Mouse (Mus musculus): ENCODE results near the gene Schip1.

The Schip1 gene

GRCm38 (mm10) chr3:68565675-68566055, 501.1 kb downstream of the Schip1 start:
- DNase-seq: no peak

- DNase-seq: no peak
These were observed 503.0 kb downstream of the Schip1 start for GRCm38 (mm10) chr3:68567581-68567980.

DNA sequence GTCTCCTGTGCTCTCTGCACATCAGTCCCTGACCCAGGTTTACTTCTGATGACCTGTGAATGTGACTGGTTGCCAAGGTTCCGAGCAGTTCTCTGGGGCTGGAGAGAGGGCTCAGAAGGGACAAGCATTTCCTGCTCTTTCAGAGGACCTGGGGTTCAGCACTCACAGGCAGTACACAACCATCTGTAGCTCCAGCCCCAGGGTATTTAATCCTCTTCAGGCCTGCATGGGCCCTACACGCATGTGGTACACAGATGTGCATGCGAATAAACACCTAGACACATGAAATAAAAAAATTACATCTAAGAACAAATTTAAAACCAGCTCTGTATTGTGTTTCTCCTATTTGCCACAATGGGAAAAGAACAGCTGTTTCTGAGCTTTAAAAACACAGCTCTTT, 503.5 kb downstream of the Schip1 start:
- DNase-seq: no peak

DNA sequence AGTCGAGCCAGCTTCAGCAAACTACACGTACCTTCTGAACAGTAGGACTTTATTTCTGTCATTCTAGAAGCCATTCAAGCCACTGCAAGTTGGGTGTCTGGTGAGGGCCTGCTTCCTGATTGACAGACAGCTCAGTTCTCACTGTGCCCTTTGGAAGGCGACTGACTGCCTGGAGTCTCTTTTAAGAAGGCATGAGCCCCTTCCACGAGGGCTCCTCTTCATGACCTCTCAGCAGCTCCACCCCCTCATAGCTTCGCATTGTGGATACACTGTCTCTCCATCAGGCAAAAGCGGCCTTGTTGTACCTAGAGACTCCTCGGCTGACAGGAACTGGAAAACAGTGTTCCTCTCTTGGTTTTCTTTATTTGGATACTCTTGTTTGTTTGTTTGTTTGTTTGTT, 504.1 kb downstream of the Schip1 start:
- DNase-seq: no peak

DNA sequence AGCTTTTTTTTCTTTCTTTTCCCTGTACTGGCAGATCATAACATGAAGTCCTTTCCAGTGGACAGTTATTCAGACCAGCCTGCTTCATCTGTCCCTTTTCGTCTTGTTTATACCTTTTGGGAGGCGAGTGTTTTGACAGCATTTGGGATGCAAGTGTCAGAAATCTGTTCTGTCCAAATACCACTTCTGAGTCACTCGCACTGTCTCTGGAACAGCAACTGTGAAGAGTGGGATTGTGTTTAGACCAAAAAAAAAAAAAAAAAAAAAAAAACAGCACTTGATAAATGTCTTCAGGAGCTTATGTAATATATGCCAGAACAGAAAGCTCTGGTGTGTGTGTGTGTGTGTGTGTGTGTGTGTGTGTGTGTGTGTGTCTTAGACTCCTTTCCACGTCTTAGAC, 505.7 kb downstream of the Schip1 start:
- DNase-seq: no peak

DNA sequence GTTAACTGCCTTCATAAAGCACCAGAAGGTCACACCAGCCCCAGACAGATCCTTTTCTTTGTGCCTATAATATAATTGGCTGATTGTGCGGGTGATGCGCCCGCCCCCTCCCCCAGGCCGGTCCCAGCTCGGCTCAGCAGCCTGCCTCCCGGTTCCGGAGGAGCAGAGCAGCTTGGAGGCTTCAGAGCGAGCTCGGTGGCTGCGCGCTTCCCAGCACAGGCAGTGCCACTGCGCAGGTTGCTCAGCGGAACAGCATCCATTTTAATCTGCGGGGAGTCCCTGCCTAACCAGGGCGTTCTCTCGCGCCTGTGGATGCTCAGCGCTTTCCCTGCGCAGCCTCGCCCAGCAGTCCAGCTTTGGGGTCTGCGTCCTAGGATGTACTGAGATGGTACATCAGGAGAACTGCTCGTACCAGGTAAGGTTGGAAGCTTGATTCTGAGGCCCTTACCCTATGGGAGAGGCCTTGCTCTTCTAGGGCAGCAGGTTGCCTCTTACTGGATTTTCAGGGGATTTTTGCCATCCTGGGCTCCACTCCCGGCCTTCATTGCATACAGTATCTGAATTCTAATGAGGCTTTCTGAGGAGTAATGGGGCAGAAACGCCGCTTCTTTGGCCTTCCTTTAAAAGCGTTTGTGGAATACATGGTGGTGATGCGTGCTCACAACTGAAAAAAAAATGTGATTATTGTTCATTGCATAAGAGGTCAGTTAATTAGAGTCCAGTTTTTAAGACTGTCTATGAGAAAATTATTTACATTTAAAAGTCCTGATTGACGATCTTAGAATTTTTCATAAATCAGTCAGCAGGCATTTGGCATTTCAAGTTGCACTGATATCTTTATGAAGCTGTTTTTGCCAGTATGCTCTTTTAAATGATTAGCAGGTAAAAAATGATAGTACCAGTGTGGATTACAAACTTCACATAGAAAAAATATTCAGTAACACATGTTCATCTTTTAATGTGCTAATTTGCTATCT, 507.9 kb downstream of the Schip1 start:
- no peak for DNase-seq

DNA sequence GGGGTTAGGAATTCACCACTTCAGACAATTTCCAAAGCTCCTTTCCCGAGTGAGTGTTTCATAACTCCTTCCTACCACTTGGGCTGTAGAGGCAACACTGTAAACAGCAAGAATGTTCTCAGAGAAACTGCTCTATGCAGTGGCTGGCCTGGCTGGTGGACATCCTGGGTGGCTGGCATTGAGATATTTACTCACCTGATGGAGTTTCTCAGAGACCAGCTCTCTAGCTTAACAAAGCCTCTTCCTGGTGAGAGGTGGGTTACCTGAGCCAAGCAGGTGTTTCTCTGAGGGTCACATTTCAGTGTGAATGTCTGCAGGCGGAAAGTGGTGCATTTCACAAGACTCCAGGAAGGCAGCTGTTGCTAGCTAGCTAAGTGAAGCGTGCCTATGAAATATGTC, 508.6 kb downstream of the Schip1 start:
- DNase-seq: no peak

GRCm38 (mm10) chr3:68574097-68574496, 509.5 kb downstream of the Schip1 start:
- no peak for DNase-seq

- DNase-seq: no peak
These were observed 510.0 kb downstream of the Schip1 start for GRCm38 (mm10) chr3:68574565-68574964.

- no peak for DNase-seq
These were observed 511.2 kb downstream of the Schip1 start for GRCm38 (mm10) chr3:68575636-68576340.

GRCm38 (mm10) chr3:68576431-68576830, 511.8 kb downstream of the Schip1 start:
- no peak for DNase-seq

DNA sequence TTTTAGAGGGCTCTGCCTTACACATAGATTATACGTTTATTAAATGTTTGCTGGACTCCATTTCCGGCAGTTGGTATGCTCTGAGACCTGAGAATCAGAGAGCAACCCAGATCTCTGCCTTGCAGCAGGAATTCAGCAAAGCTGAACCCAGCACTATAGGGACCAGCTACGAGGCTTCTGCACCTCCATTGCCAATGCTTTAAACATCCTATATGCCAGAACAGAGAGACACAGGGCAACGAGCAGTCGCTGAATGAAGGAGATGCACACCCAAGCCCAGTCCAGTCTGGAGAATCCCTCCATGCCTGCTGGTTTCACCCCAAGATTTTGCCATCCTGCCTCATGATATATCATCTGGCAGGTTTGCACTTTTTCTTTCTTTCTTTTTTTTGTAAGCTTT, 512.3 kb downstream of the Schip1 start:
- no peak for DNase-seq

- no peak for DNase-seq
These were observed 517.0 kb downstream of the Schip1 start for GRCm38 (mm10) chr3:68581591-68581990.

- peak in 1 of 2 experiments; percentile 6 for DNase-seq
These were observed 517.6 kb downstream of the Schip1 start for GRCm38 (mm10) chr3:68582103-68582740.

- no peak for DNase-seq
These were observed 518.6 kb downstream of the Schip1 start for GRCm38 (mm10) chr3:68583031-68583693.

- no peak for DNase-seq
These were observed 519.3 kb downstream of the Schip1 start for GRCm38 (mm10) chr3:68583771-68584511.

GRCm38 (mm10) chr3:68585213-68585612, 520.6 kb downstream of the Schip1 start:
- DNase-seq: no peak

DNA sequence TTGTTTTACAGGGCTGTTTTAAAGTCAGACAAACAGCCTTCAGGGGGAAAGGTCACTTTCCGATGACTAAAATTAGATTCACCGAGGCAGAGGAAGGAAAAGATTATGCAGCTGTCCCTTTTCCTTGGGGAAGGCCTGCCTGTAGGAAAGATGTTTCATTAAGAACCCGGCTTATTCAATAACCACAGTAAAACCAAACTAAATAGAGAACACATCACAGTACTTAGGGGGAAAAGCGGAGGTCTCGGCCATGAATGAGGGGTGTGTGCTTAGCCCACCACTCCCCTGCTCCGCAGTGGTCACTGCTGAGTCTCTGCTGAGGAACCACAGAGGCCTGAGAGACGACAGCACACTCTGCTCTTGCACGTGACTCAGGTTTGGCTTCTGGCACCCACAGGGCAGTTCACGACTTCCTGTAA, 522.1 kb downstream of the Schip1 start:
- no peak for DNase-seq

DNA sequence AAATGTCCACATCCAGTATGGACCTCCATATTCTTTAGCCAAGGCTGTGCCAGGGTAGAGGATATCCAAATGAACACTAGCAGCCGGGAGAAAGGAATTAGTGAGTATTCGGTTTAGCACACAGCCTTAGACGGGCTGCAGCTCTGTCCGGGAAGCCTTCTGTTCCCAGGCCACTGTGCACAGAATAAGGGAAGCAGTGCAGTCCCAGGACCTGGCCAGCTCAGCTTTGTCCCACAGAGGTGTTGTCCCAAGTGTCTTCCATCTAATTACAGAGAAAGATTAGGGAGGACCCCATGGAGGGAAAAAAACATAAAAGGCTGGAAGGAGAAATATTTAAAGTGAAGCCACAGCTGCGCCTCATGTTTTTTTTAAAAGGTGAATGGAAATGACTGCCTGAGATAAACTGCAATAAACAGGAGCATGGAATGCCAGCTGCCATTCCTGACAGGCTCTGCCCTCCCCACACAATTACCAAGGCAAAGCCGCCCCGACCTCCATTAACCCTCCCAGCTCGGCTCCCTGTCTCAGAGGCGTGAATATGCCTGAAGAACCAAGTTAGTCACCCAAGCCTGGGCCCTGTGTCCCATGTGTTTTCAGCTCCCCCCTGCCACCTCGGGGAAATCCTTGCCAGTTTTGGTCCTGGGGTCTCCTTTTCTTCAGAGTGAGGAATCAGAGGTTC, 523.1 kb downstream of the Schip1 start:
- DNase-seq: no peak

GRCm38 (mm10) chr3:68589220-68589840, 524.7 kb downstream of the Schip1 start:
- no peak for DNase-seq

- no peak for DNase-seq
These were observed 525.8 kb downstream of the Schip1 start for GRCm38 (mm10) chr3:68590436-68590835.
